Mouse (Mus musculus): ENCODE data around the gene Bdkrb1. TPM values are rescaled to one million over a fixed set of nuclear protein-coding genes. Genes with fewer than 3 reads are reported as not detected.

Bdkrb1 gene
- polyA plus RNA-seq, 1 experiment from 2014 or later = not detected

DNA sequence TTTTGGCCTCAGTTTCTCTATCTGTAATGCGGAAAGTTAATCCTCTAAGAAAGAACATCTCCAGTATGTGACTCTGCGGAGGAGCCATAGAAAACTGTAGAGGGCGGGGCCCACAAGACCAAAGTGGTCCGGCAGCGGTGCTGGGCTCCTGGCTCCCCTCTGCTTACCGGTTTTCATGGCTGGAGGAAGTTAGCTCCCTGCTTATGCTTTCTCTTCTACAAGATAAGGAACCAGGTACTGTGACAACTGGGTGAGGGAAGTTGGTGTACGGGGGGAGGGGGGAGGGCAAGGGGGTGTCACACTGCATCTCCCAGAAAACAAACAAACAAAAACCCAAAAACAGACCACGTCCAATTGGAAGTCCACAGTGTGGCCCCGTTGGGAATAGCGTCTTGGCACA lies 4.4 kb upstream of the Bdkrb1 start:
- H3K36me3 ChIP-seq (ENCODE audit: insufficient read depth) = no peaks in the 10 kb centered on the region
- H3K4me3 ChIP-seq (ENCODE audit: low read depth, low read length) = no peak overlapping the region
- no peak overlapping the region for H3K9ac ChIP-seq
- ATAC-seq (ENCODE audit: insufficient read depth) = no peak
- DNase-seq = no peak
- H3K4me2 ChIP-seq = no peak overlapping the region
- H3K4me1 ChIP-seq (ENCODE audit: insufficient read depth) = no peaks in the 10 kb centered on the region
- H3K27ac ChIP-seq (ENCODE audit: low read depth) = no peak overlapping the region
- no peaks in the 10 kb centered on the region for H3K9me3 ChIP-seq (ENCODE audit: low read depth, low read length)
- no peaks in the 10 kb centered on the region for H3K27me3 ChIP-seq (ENCODE audit: insufficient read depth, low read length)
- TF ChIP-seq CTCF (IDR thresholded peaks at IDR 0.05; ENCODE audit: low read depth) = no peak
- WGBS = 74% methylated on average over 10 of the region's 10 CpGs

DNA sequence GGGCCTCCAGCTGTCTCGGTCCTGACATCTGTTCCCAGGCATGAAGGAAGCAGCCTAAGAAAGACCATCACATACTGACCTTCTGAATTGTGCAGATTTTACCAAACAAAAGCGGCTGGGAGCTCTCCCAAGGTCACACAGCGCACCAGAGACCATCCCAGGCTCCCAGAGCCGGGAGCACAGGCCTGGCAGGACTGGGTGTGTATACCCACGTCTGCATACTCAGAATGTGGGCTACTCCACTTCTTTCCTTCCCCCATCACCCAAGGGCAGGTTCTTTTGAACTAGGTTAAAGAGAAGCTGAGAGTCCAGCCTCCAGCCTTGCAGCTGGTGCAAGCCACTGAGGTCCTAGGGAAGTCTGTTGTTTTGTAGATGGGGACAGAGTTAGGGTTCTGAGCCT lies 3.8 kb upstream of the Bdkrb1 start:
- Histone ChIP-seq H3K36me3 (ENCODE audit: insufficient read depth) (no peaks in the 10 kb centered on the region), H3K27me3 (ENCODE audit: insufficient read depth, low read length) (no peaks in the 10 kb centered on the region), H3K9ac (no peak overlapping the region), H3K27ac (ENCODE audit: low read depth) (no peak overlapping the region), H3K4me2 (no peak overlapping the region), H3K4me3 (ENCODE audit: low read depth, low read length) (no peak overlapping the region), H3K9me3 (ENCODE audit: low read depth, low read length) (no peaks in the 10 kb centered on the region), H3K4me1 (ENCODE audit: insufficient read depth) (no peaks in the 10 kb centered on the region)
- ATAC-seq (ENCODE audit: insufficient read depth) = no peak
- WGBS = 54% methylated on average over 5 of the region's 5 CpGs
- no peak for DNase-seq
- no peak for TF ChIP-seq CTCF (IDR thresholded peaks at IDR 0.05; ENCODE audit: low read depth)

DNA sequence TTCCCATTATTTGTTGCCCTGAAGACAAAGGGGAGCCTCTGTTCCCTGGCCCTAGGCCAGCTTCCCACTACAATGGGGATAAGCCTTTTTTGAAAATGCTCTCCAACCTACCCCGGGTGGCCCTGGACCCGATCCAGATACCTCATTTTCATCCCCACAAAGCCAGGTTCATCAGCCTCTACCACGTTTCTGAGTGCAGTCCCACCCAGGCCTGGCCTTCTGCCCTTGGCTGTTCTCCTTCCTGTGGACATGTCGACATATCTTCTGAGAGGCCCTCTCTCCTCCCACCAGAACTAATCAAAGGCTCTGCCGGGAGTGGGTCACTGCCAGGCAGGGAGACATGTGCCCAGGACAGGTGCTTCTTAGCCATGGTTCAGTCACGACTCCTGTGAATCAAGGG lies 1.3 kb upstream of the Bdkrb1 start:
- Histone ChIP-seq H3K27me3 (ENCODE audit: insufficient read depth, low read length) (no peaks in the 10 kb centered on the region), H3K4me2 (no peak overlapping the region), H3K27ac (ENCODE audit: low read depth) (no peak overlapping the region), H3K9me3 (ENCODE audit: low read depth, low read length) (no peaks in the 10 kb centered on the region), H3K9ac (no peak overlapping the region), H3K36me3 (ENCODE audit: insufficient read depth) (no peaks in the 10 kb centered on the region), H3K4me3 (ENCODE audit: low read depth, low read length) (no peak overlapping the region), H3K4me1 (ENCODE audit: insufficient read depth) (no peaks in the 10 kb centered on the region)
- no peak for ATAC-seq (ENCODE audit: insufficient read depth)
- 59% methylated on average over 6 of the region's 6 CpGs for WGBS
- TF ChIP-seq CTCF (IDR thresholded peaks at IDR 0.05; ENCODE audit: low read depth) = no peak
- DNase-seq = no peak

DNA sequence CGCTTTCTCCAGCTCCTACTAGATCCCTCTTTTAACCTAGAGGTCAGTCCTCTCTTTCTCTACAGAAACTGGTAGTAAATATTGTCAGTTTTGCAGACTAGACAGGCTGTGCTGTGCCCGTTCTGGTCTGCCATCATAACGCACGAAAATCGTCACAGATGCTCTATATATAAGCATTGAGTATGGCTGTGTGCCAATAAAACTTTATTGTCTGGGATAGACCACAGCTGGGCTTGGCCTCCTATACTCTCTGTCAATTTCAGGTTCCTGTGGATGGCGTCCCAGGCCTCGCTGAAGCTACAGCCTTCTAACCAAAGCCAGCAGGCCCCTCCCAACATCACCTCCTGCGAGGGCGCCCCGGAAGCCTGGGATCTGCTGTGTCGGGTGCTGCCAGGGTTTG lies 1.0 kb downstream of the Bdkrb1 start:
- ATAC-seq (ENCODE audit: insufficient read depth) (peak; percentile 47; the same call in 1 of the 2 replicates), DNase-seq (peak; percentile 66)
- TF ChIP-seq CTCF (IDR thresholded peaks at IDR 0.05; ENCODE audit: low read depth) = no peak
- H3K27me3 ChIP-seq (ENCODE audit: insufficient read depth, low read length) = no peaks in the 10 kb centered on the region
- H3K9ac ChIP-seq = no peak overlapping the region
- no peaks in the 10 kb centered on the region for H3K36me3 ChIP-seq (ENCODE audit: insufficient read depth)
- H3K27ac ChIP-seq (ENCODE audit: low read depth) = no peak overlapping the region
- H3K4me2 ChIP-seq = no peak overlapping the region
- H3K4me3 ChIP-seq (ENCODE audit: low read depth, low read length) = no peak overlapping the region
- H3K9me3 ChIP-seq (ENCODE audit: low read depth, low read length) = no peaks in the 10 kb centered on the region
- no peaks in the 10 kb centered on the region for H3K4me1 ChIP-seq (ENCODE audit: insufficient read depth)
- 60% methylated on average over 11 of the region's 11 CpGs for WGBS

DNA sequence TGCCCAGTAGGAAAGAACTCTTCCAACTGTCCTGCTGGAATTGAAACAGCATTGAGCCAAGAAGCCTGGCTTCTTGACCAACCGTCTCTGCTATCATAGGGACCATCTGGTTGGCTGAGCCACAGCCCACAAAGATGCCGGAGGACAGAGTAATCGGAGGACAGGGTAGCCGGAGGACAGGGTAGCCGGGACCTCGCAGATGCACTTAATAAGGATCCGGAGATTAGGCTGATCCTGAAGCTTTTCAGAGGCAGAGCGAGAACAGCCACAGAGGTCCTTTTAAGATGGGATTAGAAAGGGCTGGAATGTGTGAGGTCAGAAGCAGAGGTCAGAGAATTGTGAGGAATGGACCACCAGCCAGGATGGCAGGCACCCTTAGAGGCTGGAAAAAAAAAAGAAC lies 2.3 kb downstream of the Bdkrb1 start:
- ATAC-seq (ENCODE audit: insufficient read depth) (no peak), DNase-seq (no peak)
- H3K9me3 ChIP-seq (ENCODE audit: low read depth, low read length) = no peaks in the 10 kb centered on the region
- H3K9ac ChIP-seq = no peak overlapping the region
- no peaks in the 10 kb centered on the region for H3K27me3 ChIP-seq (ENCODE audit: insufficient read depth, low read length)
- no peaks in the 10 kb centered on the region for H3K4me1 ChIP-seq (ENCODE audit: insufficient read depth)
- whole genome bisulfite sequencing = 35% methylated on average over 8 of the region's 8 CpGs
- no peak overlapping the region for H3K27ac ChIP-seq (ENCODE audit: low read depth)
- H3K4me2 ChIP-seq = no peak overlapping the region
- TF ChIP-seq CTCF (IDR thresholded peaks at IDR 0.05; ENCODE audit: low read depth) = no peak
- H3K4me3 ChIP-seq (ENCODE audit: low read depth, low read length) = no peak overlapping the region
- no peaks in the 10 kb centered on the region for H3K36me3 ChIP-seq (ENCODE audit: insufficient read depth)

DNA sequence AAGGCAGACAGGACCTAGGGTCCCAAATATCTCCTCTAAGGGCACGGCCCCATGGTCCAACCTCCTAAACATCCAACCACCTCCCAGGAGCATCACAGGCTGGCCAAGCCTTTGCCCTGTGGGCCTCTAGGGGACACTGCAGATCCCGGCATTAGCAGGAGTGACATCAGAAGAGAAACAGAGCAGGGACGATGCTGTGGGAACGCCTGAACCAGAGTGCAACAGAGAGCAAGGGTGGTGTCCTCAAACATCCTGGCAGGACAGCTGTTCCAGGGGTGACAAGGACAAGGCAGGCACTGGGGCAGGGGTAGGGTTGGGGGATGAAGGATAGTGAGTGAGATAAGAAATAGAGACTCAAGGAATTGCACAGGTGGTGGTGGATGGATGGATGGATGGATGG lies 4.0 kb downstream of the Bdkrb1 start:
- ATAC-seq (ENCODE audit: insufficient read depth) (no peak), DNase-seq (no peak)
- no peak for TF ChIP-seq CTCF (IDR thresholded peaks at IDR 0.05; ENCODE audit: low read depth)
- Histone ChIP-seq H3K9ac (no peak overlapping the region), H3K9me3 (ENCODE audit: low read depth, low read length) (no peaks in the 10 kb centered on the region), H3K4me3 (ENCODE audit: low read depth, low read length) (no peak overlapping the region), H3K27ac (ENCODE audit: low read depth) (no peak overlapping the region), H3K4me1 (ENCODE audit: insufficient read depth) (no peaks in the 10 kb centered on the region), H3K4me2 (no peak overlapping the region), H3K27me3 (ENCODE audit: insufficient read depth, low read length) (no peaks in the 10 kb centered on the region), H3K36me3 (ENCODE audit: insufficient read depth) (no peaks in the 10 kb centered on the region)
- 66% methylated on average over 4 of the region's 4 CpGs for WGBS

DNA sequence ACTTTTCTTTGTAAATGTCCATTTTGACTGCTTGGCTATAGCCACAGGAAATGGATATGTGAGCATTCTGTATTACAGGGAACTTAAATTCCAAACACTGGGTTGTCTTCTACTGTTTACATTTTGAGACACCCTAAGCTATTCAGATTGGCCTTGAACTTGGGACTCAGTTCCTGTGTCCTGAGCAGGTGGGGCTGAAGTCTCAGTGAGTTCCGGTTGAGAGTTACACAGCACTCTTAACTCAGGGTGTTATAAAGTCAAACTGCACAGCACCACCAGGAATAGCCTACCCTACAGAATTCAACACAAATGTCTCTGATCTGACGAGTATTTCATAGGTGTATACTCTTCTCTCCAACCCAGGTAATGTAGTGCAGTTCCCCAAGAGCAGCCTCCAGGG lies 8.2 kb downstream of the Bdkrb1 start:
- H3K9ac ChIP-seq = no peak overlapping the region
- no peaks in the 10 kb centered on the region for H3K27me3 ChIP-seq (ENCODE audit: insufficient read depth, low read length)
- 75% methylated on average over 2 of the region's 2 CpGs for WGBS
- H3K4me2 ChIP-seq = no peak overlapping the region
- no peaks in the 10 kb centered on the region for H3K9me3 ChIP-seq (ENCODE audit: low read depth, low read length)
- no peak overlapping the region for H3K4me3 ChIP-seq (ENCODE audit: low read depth, low read length)
- DNase-seq (no peak), ATAC-seq (ENCODE audit: insufficient read depth) (no peak; the same call in 1 of the 2 replicates)
- H3K27ac ChIP-seq (ENCODE audit: low read depth) = no peak overlapping the region
- H3K4me1 ChIP-seq (ENCODE audit: insufficient read depth) = no peaks in the 10 kb centered on the region
- H3K36me3 ChIP-seq (ENCODE audit: insufficient read depth) = peaks cover 12% of the 10 kb centered on the region; the same call in 1 of the 2 replicates
- TF ChIP-seq CTCF (IDR thresholded peaks at IDR 0.05; ENCODE audit: low read depth) = no peak

DNA sequence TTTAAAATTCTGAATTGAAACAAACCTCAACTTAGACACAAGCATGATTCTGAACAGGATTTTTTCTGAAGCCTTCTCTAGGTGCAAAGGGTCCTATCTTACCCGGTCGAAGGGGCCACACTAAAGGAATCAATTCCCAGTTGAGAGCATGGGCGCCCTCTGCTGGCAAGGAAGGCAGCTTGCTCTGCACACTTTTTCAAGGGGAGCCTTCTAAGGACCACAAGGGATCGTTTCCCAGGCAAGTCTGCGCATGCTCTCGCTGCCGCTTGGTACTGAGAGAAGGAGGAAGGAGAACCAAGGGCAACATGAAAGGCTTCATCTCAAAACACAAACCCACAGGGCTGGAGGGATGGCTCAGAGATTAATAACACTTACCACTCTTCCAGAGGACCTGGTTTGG lies 8.9 kb downstream of the Bdkrb1 start:
- H3K36me3 ChIP-seq (ENCODE audit: insufficient read depth) = peaks cover 18% of the 10 kb centered on the region; the same call in 1 of the 2 replicates
- H3K9me3 ChIP-seq (ENCODE audit: low read depth, low read length) = no peaks in the 10 kb centered on the region
- TF ChIP-seq CTCF (IDR thresholded peaks at IDR 0.05; ENCODE audit: low read depth) = peak; percentile 87
- H3K9ac ChIP-seq = no peak overlapping the region
- no peak overlapping the region for H3K4me2 ChIP-seq
- H3K27ac ChIP-seq (ENCODE audit: low read depth) = no peak overlapping the region
- H3K27me3 ChIP-seq (ENCODE audit: insufficient read depth, low read length) = no peaks in the 10 kb centered on the region
- peak; percentile 91 for DNase-seq
- ATAC-seq (ENCODE audit: insufficient read depth) = no peak
- H3K4me1 ChIP-seq (ENCODE audit: insufficient read depth) = no peaks in the 10 kb centered on the region
- H3K4me3 ChIP-seq (ENCODE audit: low read depth, low read length) = no peak overlapping the region
- WGBS = 21% methylated on average over 7 of the region's 7 CpGs

Data from lung, embryonic 14.5 days (tissue).